Mouse (Mus musculus) left cerebral cortex, adult 2 months (tissue): ENCODE data around the gene Pus10. TPM values are rescaled to one million over a fixed set of nuclear protein-coding genes. Genes with fewer than 3 reads are reported as not detected.

Source experiments
- DNase-seq, 2 experiments: peaks; one replicate each; pipeline ENCODE4 v3.0.0; 2021 to 2022; ENCODE audit warnings: low spot score in 2 of 2, mixed read lengths in 1 of 2; ENCODE audit errors: extremely low spot score in 1 of 2
- H3K27ac ChIP-seq: fragments of 200-600 bp; 2 replicates; pipeline ENCODE4 v1.8.1; 2022
- H3K4me3 ChIP-seq: fragments of 200-600 bp; 2 replicates; pipeline ENCODE4 v1.8.1; 2022
- CTCF ChIP-seq: fragments of 200-600 bp; IDR thresholded peaks from 2 replicates; pipeline ENCODE4 v1.8.1; 2022; ENCODE audit warnings: antibody characterized with exemption, mild to moderate bottlenecking, moderate library complexity
- intact Hi-C: fragments of 180-260 bp; cut with DNase I; formaldehyde crosslinking; loops from one replicate; pipeline ENCODE4 v1.15.1; 2025
- total RNA-seq, 2 experiments: library from RNA; stranded (reverse); gene quantifications; 2 replicates each; pipeline ENCODE4 v1.2.3; 2021

Gene Pus10
- total RNA-seq, 2 experiments from 2014 or later = 16.6 to 19.4 TPM

DNA sequence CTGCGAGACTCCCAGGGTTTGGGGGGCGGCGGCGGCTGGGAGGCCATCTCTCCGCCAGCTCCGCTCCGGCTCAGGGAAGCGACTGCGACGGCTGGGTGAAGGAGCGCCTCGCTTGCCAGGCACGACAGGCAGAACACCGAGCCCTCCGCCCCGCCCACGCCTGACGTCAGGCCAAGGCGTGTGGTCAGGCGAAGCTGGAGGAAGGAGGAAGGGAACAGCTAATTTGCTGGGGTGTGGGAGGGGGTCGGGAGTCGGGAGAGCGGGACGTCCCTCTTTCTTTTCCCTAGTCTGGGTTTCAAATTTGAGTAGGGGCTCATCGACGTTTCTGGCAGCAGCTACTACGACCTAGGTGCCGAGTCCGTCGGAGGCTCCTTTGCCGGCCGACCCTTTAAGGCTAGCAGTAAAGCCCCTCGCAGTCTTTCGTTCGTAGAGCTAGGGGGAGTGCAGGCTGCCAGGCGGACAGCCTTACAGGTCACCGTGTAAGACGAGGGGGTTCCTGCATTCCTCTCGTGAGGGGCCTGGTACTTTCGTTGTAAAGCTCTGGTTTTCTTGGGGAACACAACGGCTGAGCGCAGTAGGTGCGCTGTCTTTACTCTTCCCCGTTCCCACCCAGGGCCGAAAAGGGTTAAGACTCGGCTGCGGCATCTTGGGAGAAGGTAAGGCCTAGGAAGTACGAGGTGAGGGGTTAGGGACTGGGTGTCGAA, 476 bp downstream of the Pus10 start, which contains the start of gene Pex13:
Pex13 (minus strand) TSS at position 162 of the 704 bp plus-strand sequence.
- peak; percentile 88 to 89 for DNase-seq
- H3K4me3 ChIP-seq = peak within 1 kb of the TSS; percentile 84
- no peak for TF ChIP-seq CTCF
- peak within 1 kb of the TSS; percentile 98 for H3K27ac ChIP-seq
- intact Hi-C loops = loop anchor here (2.0 kb wide), 2 partner anchors 33 to 105 kb away; partner anchors contain the start of genes 0610010F05Rik and Rel

DNA sequence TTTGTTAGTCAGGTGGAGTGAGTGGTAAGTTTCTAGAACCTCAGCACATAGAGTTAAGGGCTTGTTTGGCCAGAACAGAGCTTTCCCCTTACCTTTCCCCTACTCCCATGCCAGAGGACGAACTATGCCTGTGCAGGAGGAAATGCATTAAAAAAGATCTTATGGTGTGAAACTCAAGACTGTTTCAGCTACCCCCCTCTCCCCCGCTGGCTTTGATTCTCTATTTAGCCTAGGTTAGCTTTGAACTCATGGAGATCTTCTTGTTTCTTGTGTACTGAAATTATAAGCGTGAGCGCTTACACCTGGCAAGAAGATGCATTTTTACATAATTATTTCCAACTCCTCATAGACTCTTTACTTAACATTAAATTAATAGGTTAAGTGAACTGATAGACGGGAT, 1.1 kb downstream of the Pus10 start:
- DNase-seq = no peak
- no peak for TF ChIP-seq CTCF

GRCm38 (mm10) chr11:23667128-23667527, 1.7 kb downstream of the Pus10 start:
- Histone ChIP-seq H3K27ac (no peak overlapping the region), H3K4me3 (peak overlapping the region; percentile 84)
- no peak for TF ChIP-seq CTCF
- intact Hi-C loops = no loop called here
- no peak for DNase-seq

More for the DNA sequence above, 1.1 kb downstream of the Pus10 start:
- intact Hi-C loops = no loop called here
- Histone ChIP-seq H3K27ac (peak overlapping the region; percentile 98), H3K4me3 (peak overlapping the region; percentile 84)

DNA sequence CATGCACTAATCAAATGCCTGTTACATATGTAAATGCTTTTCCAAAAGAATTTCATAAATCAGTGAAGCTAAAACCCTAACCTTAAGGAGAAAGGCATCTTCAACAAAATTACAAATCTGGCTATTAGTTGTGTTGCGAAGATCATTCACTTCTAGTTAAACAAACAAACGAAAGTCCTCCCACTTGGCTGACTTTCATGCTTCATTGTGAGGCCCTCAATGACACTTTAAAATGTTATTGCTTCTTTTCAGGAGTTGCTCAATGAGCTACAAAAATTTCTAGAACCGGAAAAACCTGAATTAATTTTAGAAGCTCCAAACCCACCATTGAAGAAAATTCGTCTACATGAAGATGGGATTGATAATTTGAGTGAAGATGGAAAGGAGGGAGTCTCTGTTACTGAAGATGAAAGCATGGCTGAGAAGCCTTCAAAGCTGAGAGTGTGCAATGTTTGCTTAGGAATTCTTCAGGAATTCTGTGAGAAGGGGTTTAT, 6.8 kb downstream of the Pus10 start:
- intact Hi-C loops = loop anchor here (10.0 kb wide), 1 partner anchor 192 kb away; no protein-coding TSS in a partner anchor
- no peak for DNase-seq
- H3K4me3 ChIP-seq = no peak overlapping the region
- no peak for TF ChIP-seq CTCF
- H3K27ac ChIP-seq = no peak overlapping the region

- Histone ChIP-seq H3K4me3 (no peak overlapping the region), H3K27ac (no peak overlapping the region)
- no peak for TF ChIP-seq CTCF
- intact Hi-C loops = loop anchor here (10.0 kb wide), 1 partner anchor 189 kb away; no protein-coding TSS in a partner anchor
- no peak for DNase-seq
These were observed 10.6 kb downstream of the Pus10 start for GRCm38 (mm10) chr11:23676100-23676499.

DNA sequence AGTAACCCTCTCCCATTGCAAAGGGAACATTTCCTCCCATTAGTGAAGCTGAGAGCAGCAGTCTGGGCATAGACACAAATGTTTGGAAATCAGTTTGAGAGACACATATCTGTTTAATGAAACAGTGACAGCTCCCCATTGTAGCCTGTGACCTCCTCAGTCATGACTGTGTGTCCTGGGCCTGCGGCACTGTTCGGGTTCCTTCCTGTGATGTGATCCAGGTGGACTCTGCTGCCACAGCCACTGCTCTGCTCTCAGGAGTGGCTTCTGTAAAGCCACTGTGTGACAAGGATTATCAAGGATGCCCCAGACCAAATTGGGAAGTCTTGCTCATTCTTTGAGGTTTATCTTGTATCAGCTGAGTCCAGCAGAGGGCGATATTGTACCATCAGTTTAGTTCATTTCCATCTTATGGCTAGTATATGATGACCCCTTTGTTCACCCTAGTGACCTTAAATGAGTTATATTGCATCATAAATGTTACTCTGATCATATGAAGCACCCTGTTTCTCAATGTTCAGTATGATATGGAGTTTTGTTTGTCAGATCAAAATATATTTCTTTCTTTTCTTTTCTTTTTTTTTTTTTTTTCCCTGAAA, 13.7 kb downstream of the Pus10 start:
- peak; percentile 86 for TF ChIP-seq CTCF
- DNase-seq = peak; percentile 45 to 52
- Histone ChIP-seq H3K4me3 (no peak overlapping the region), H3K27ac (no peak overlapping the region)
- intact Hi-C loops = loop anchor here (1.0 to 10.0 kb wide), 2 partner anchors 186 to 275 kb away; no protein-coding TSS in a partner anchor

DNA sequence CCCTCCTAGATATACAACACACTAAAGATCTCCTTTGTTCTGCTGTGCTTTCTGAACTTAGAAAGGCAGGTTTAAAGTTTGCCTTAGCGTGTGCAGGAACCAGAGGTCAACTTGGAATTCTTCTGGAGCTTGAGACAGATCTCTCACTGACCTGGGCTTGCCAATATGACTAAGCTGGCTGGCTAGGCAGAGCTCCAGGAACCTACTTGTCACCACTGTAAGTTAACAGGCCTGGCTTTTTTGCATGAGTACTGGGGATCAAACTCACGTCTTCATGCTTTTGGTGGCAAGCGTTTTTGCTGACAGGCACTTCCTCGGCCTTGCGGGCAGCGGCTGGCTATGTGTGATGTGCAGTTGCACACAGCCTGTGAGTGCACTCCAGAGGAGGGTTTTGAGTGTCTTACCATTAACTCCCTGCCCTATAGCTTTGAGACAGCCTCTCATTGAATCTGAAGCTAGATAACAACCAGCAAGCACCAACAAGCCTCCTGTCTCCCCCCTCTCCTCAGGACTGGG, 15.0 kb downstream of the Pus10 start:
- no peak overlapping the region for H3K4me3 ChIP-seq
- DNase-seq = no peak
- intact Hi-C loops = no loop called here
- TF ChIP-seq CTCF = no peak
- H3K27ac ChIP-seq = no peak overlapping the region

- Histone ChIP-seq H3K4me3 (no peak overlapping the region), H3K27ac (no peak overlapping the region)
- DNase-seq = no peak
- TF ChIP-seq CTCF = no peak
- intact Hi-C loops = no loop called here
These were observed 17.1 kb downstream of the Pus10 start for GRCm38 (mm10) chr11:23682561-23682960.

DNA sequence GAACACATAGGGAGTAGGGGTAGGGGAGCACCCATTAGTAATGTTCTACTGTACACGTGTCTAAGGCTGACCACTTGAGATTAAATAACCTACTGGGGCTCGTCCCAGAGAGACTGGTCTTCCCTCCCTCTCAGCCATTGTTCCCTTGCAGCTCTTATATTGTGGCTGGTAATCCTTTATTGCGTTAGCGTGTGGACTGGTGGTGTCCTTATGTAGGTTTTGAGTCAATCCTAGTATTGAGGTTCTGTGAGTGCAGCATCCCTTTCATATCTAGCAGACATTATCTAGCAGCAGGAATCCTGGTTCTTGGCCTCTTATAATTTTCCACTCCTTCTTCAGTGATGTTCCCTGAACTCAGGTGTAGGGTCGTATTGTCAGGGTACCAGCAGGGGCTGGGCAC, 21.2 kb downstream of the Pus10 start:
- no peak for TF ChIP-seq CTCF
- no peak overlapping the region for H3K4me3 ChIP-seq
- intact Hi-C loops = no loop called here
- DNase-seq = no peak
- no peak overlapping the region for H3K27ac ChIP-seq

DNA sequence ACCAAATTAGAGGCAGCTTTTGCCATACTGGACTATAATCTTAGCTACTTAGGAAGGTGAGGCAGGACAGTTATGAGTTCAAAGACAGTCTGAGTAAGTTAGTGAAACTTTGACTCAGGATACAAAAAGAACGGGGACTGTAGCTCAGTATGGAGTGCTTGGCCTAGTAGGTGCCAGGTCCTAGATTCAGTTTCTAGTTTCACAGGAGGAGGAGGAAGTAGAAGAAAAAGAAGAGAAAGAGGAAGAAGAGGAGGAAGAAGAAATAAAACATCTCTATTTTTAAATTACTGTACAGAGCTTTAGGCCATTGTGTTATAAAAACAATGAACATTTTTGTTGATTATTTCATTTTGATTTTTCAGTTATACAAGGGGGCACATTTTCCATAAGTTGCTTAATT, 22.6 kb downstream of the Pus10 start:
- Histone ChIP-seq H3K4me3 (no peak overlapping the region), H3K27ac (no peak overlapping the region)
- DNase-seq = no peak
- no peak for TF ChIP-seq CTCF
- intact Hi-C loops = no loop called here

DNA sequence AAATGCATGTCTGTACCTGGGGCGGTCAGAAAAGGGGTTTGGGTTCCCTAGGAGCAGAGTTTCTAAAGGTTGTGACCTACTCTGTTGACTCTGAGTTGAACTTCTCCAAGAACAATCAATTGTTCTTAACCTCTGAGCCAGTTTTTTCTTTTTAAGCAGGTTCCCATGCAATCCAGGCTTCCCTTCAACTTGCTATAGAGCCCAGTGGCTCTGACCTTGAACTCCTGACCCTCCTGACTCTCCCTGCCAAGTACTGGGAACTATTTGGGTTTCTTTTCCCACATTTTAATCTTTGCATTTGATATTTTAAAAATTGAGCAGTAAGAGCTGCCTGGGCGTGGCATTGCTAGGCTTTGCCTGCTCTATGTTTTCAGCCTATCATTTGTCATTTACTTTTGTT, 27.8 kb downstream of the Pus10 start:
- no peak overlapping the region for H3K4me3 ChIP-seq
- TF ChIP-seq CTCF = no peak
- intact Hi-C loops = no loop called here
- H3K27ac ChIP-seq = no peak overlapping the region
- DNase-seq = no peak

GRCm38 (mm10) chr11:23695847-23696246, 30.4 kb downstream of the Pus10 start:
- intact Hi-C loops = no loop called here
- no peak for DNase-seq
- Histone ChIP-seq H3K4me3 (no peak overlapping the region), H3K27ac (no peak overlapping the region)
- no peak for TF ChIP-seq CTCF
